Mouse (Mus musculus): ENCODE results near the gene Egfl8. TPM values are rescaled to one million over a fixed set of nuclear protein-coding genes. Genes with fewer than 3 reads are reported as not detected.

The Egfl8 gene
- total RNA-seq, 2 experiments from 2014 or later: 10.8 to 14.2 TPM

DNA sequence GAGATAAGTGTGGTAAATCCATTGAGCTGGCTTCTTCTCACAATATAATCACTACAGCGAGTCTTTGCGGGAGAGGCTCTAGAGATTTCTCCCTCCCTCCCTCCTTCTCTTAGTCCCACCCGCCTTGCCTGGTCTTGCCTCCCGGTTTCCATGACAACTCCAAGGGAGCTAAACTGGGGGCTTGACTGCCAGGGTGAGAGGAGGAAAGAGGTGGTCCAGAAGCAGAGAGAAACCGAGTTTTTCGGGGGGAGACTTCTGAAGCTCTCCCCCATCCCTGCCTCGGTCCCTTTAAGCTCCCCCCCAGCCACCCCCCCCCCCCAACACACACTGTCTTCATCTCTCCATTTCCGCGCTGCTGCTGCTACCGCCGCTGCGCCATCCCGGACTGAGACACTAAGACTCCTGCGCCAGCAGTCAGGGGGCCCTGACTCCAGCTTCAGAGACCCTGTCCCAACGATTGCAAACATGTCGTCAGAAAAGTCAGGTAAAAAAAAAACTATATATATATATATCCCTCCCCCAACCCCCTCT, 13.5 kb upstream of the Egfl8 start, which contains the start of gene Prrt1:
TSS of gene Prrt1 (plus strand) at position 313 of the 531 bp plus-strand sequence.
- no peak for DNase-seq (ENCODE audit: low spot score in 2 of 2)

DNA sequence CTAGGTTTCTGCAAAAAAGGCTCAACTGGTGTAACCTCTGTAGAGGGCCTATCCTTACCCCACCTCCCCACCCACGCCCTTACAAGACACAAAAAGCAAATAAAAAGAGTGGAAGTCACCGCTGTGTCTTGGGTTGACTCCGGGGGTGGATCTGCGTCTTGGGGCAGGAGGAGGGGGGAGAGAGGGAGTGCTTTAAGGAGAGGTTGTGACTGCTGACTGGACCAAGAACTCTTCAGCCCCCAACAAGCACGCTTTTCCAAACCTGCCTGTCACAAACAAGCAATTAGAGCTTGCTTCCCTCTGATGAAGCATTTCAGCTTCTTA, 12.8 kb upstream of the Egfl8 start:
- no peak for DNase-seq (ENCODE audit: low spot score in 2 of 2)

DNA sequence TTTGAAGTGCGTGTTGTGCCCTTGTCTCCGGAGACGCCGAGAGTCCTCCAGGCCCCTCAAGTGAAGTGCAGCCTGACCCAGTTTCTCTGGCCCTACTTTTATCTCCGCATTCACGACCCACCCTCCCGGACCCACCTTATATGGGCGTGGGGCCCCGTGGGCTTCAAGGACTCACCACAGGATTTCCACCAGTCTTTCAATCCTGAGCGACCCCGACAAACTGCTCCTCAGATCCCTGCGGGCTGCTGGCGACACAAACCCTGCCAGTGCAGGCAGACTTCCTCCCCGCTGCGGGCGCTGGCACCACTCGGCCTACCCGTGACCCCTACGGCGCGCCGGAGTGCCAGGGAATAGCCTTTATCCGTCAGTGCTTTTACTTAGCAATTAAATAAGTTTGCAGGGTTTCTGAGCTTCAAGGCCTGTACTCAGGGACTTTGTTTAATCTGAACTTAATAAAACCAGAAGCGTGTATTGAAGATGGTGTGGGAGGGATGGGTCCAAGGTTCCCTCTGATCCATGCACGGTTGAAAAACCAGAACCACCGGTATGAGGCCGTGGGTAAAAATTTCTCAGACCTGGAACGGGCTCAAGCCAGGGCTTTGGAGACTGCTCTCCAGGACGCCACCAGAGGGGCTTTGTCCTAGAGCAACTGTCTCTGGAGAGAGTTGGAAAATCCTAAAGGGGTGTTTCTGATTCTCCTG, 12.3 kb upstream of the Egfl8 start, which contains the start of gene Ppt2:
TSS of gene Ppt2 (minus strand) at position 568 of the 701 bp plus-strand sequence.
- DNase-seq (ENCODE audit: low spot score in 2 of 2): peak in 1 of 2 experiments; percentile 41

DNA sequence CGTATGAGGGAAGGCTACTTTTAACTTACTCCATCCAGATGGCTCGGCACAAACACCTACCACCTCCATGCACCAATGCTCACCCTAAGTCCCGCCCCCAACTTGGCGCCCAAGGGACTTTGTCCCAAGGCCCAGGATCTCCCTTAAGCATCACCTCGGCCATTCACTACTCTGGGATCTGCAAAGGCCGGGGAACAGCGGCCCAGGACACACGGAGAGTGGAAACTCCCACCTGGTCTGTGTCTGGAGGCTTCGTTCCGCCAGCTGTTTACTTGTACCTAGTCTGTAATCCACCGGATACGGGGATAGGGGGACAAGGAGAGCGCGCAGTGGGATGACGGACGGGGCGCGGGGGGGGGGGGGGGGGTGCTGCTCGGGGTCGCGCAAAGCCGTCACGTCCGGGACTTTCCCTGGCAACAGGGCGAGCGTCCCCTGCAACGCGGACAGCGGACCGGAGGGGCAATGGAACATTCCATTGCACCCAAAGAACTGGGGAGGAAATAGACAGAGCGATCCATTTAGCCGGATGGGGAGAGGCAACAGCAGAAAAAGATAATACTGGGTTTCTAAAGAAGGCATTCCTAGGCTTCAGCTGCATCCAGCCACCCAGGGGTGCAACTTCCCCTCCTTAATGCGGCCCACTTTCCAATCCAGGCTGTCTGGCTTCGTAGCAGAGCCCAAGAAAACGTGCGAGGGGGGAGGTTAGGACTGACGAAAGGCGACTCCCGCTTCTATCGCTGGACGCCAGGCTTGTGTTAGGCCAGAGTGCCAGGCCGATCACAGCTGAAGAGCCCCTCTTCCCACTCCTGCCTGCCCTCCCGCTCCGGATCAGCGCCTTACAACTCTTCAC, 11.5 kb upstream of the Egfl8 start:
- peak; percentile 61 to 65 for DNase-seq (ENCODE audit: low spot score in 2 of 2)

DNA sequence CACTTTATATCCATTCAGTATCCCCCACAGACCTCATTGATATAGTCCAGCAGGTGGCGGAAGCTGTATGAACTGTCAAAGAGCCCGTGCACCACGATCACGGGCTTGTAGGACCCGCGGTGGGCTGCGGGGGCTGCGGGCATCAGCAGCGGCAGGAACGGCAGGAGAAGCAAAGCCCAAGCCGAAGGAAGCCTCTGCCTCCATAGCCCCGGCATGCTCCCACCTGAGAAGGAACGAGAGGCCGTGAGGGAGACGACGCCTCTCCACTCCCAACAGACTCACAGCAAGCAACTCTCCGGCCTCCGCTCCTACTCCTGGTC, 11.0 kb upstream of the Egfl8 start:
- no peak for DNase-seq (ENCODE audit: low spot score in 2 of 2)

DNA sequence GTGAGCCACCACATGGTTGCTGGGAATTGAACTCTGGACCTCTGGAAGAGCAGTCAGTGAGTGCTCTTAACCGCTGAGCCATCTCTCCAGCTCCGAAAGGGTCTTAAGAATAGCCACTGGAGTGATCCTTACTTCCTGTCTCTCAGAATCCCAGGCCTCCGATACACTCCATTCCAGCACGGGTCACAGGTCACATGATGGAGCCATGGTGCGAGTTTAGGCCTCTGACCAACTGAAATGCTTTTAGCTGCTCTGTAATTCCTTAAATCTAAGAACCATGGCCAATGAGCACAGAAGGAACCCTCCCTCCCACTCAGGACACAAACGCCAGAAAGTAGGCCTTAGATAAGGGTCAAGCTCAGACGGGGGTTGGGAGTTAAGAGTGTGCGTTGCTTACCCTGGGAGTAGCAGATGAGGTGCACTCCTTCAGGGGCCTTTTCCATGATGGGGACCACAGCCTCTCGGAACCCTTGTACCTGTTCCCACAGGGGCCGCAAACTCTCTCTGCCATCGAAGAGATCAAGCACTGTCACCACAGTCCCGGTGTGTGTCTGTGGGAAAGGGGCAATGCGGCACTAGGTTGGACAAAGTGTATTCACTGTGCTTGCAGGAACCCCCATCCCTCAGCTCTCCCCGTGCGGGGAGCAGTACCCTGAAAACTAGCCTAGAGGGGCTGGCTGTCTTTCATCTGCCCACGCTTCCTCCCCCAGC, 10.4 kb upstream of the Egfl8 start:
- no peak for DNase-seq (ENCODE audit: low spot score in 2 of 2)

DNA sequence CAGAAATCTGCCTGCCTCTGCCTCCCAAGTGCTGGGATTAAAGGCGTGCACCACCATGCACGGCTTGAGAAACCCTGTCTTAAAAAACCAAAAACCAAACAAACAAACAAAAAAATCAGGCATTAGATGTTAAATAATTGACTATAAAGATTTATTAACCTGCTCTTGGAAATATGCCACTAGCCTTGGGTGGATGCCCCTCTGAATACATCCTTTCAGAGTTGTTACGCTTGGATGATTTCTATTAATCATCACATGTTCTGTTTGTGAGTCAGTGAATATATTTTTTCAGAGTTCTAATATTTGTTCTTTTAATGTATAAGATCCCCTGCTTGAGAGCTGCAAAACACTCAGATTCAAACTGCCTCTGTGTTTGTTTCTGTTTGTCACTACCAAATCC, 9.2 kb upstream of the Egfl8 start:
- no peak for DNase-seq (ENCODE audit: low spot score in 2 of 2)

DNA sequence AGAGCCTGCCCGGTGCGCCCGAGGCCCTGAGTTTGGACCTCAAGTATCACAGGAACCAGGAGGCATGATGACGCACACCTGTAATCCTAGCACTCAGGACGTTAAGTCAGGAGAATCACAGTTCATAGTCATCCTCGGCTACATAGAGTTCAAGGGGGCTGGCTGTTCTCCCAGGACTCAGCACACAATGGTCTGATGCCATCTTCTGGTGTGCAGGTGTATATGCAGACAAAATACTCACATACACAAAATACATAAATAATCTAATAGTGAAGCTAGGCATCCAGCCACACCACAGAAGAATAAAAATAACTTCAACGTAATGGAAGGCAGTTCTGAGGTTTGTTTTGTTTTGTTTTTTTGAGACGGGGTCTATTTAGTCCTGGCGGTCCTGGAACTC, 7.4 kb upstream of the Egfl8 start:
- no peak for DNase-seq (ENCODE audit: low spot score in 2 of 2)

DNA sequence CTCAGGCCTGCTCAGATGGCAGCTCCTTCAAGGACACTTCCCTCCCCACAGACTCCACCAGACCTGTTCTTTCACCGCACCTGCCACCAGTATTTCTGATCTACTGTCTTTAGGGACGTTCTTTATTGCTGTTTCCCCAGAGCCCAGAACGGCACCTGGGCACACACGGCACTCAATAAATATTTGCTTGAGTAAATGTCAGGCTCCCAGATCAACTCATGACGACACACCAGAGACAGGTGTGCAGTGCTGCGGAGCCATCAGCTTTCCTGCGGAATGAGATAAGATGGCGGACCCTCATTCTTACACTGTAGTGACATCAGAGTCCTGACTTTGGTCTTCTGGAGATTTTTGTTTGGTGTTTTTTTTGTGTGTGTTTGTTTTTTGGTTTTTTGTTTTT, 5.2 kb upstream of the Egfl8 start:
- no peak for DNase-seq (ENCODE audit: low spot score in 2 of 2)

DNA sequence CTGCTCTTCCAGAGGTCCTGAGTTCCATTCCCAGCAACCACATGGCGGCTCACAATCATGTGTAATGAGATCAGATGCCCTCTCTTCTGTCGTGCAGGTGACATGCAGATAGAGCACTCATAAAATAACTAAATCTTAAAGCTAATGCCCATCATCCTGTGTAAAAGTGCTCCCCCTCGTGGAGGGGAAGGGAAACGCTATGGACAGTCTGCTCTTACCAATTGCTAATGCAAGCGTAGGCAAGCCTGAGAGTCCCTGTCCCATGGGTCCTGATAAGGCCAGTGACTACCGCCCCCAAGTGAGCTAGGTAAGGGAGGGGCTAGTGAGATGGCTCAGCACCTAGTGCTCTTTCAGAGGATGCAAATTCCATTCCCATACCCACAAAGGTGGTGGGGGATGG, 3.2 kb upstream of the Egfl8 start:
- peak in 1 of 2 experiments; percentile 52 for DNase-seq (ENCODE audit: low spot score in 2 of 2)

DNA sequence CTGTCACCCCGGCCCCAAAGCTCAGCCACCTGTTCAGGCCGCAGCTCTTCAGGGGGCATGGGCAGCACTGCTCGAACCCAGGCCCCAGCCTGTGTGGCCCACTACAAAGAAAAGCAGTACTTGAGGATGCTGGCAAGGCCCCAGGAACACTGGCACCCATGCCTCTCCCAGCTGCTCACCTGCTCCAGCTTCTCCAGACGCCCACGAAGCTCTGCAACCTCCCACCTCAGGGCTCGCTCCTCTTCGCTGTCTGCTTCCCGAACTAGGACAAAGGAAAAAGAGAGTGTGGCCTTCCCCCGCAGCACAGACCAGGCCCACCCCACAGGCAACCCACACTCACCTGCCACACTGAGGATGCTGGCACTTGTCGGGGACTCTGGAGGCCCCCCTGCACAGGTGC, 1.9 kb downstream of the Egfl8 start:
- DNase-seq (ENCODE audit: low spot score in 2 of 2): no peak

DNA sequence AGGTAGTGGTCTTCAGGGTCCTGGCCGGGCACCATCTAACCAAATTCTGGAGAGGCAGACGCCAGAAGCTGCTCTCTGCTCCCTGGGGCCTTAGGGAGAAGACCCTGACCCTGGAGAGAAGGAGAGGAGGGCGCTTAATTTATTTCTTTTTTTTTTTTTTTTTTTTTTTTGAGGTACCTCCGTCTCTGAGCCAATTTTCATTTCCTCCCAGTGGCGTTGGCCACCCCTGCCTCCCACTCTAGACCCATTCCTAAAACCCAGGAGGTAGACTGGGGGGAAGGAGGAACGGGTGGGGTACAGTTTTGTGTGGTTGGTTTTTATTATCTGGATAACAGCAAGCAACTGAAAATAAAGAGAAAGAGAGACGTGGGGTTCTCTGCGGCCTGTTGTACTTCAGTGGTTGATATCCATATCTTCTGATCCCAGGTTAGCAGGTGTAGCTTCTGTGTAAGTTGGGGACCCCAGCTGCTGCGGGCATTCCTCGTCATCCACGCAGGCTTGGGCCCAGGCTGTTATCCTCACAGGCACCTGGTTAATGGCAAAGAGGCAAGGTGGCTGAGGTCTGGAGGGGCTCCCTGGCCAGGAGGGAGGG, 2.6 kb downstream of the Egfl8 start:
- DNase-seq (ENCODE audit: low spot score in 2 of 2): no peak

DNA sequence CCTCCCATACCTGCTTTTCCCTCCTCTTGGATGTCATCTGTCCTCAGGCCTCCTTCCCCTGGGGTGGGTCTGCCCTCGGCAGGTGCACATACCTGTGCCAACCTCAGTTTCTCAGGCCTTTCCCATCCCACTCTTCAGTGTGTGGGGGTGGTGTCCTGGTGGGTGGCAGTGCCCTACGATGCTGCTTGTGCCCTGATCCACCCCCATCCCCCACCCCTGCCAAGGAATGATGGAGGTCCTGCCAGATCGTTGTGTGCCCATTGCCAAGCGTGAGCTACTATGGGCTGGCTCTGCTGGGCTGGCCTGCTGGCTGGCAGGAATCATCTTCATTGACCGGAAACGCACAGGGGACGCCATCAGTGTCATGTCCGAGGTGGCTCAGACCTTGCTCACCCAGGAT, 4.7 kb downstream of the Egfl8 start:
- no peak for DNase-seq (ENCODE audit: low spot score in 2 of 2)

DNA sequence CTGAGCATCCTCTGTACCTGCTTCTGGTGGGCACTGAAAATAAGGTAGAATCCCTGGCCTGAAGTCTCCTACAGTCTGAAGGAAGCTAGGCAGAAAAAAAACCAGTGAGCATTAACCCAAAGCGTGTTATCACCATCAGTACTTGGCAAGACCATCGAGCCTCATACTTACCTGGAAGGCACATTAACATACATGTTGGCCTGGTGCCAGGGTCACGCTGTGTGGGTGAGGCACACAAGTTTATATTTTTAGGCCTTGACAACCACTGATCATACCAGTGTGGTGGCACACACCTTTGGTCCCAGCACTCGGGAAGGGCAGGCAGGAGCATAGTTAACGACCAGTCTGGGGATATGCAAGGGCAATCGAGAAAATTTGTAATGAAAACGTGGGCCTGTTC, 7.8 kb downstream of the Egfl8 start:
- no peak for DNase-seq (ENCODE audit: low spot score in 2 of 2)

DNA sequence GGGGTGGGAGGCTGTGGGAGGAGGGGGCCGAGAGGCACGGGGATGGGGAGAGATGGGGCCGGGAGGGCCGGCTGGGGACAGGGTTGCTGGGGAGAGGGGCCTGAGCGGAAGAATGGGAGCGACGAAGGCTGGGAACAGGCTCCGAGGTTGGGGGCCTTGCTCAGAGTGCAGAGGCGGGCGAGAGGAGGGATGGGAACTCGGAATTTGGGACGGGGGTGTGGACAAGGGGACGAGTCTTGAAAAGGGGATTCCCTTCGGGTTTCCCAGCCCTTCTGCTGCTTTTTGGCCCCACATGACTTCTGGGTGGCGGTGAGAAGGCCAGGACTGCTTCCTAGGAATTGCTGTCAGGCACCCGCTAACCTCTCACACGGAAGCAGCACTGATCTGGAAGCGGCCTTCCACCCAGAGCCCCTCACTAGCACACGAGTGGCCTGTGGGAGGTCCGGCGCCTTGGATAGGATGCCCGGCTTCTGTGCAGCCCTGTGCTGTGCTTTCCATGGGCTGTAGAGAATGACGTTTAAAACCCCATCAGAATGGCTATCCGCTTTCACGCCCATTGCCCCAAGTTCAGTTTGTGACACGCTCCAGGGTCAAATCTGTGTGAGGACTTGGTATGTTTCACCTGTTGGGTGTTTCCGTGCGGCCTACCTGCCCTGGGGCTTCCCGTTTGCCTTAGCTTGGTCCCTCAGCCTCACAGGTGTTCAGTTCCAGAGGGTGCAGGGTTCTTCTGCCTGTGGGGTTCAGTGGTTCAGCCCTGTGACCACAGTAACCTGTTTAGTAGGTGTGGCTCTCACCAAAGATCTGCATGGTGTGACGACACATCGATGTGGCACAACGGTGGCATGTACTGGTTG, 9.4 kb downstream of the Egfl8 start:
- no peak for DNase-seq (ENCODE audit: low spot score in 2 of 2)

DNA sequence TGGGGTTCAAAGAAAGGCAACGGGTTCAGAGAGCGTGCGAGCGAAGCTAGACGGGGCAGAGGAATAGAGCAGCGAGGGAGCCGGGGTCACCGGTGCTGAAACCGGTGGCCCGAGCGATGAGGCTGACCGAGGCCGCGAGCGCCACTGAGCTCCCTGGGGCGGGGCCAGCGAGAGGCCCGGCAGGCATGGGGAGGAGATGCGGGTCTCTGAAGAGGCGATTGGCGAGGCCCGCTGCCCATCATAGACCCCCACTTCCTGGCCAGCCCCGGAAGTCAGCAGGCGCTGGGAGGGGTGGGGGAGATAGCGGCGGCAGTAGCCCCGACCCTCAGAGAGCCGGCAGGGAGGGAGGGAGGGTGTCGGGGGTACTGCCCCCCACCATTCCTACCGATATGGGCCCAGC, 10.2 kb downstream of the Egfl8 start:
- DNase-seq (ENCODE audit: low spot score in 2 of 2): peak; percentile 88 to 94

DNA sequence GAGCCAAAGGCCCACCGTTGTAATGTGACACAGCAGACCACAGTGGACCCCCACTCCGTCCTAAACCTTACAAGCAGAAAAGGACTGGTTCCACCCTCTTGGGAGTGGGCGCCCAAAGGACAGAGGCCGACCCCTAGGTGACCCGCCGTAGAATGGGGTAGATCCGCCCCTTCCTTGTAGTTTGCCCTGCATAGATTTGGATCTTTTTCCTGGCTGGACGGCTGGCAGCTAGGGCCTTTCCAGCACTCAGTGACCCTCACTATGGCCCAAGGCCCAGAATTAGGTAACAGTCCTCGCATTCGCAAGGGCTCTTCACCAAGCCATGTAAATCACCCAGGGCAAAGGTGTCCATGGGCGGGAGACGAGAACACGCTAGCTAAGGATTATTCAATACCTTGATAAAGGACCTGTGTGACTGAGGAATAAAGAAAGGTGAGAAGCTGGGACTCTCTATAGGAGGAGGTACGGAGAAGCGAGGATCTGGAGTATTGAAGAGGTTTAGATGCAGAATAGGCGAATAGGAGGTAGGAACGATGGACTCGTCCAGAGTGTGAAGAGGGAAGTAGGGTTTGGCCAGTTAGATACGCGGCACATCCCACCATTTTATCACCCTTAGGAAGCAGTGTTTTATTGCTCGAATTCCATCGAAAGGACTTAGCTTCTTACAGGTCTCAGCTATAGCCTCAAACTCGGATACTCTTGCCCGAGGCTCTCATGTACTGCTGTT, 11.1 kb downstream of the Egfl8 start:
- peak in 1 of 2 experiments; percentile 33 for DNase-seq (ENCODE audit: low spot score in 2 of 2)

DNA sequence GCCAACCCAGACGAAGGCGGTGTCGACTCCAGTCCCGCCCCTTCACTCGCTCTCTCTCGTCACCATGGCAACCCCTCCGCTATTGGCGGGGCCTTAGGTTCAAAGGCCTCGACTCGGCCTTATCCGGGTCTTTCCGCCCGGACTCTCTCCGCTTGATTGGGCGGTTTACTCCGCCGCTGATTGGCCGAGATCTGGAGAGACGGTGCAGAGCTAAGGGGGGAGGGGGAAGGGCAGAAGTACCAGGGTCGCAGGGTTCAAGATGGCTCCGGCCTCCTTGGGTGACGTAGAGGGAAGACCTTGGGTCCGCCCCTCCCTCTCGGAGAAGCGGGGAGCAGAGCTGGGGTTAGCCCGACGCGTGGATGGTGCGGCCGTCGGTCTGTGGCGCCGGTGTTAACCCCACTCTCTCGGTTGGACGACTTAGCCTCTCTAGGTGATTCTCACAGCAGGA, 11.7 kb downstream of the Egfl8 start, which contains the start of gene Agpat1:
TSS of gene Agpat1 (plus strand) at position 202 of the 448 bp plus-strand sequence.
- peak; percentile 94 to 99 for DNase-seq (ENCODE audit: low spot score in 2 of 2)

DNA sequence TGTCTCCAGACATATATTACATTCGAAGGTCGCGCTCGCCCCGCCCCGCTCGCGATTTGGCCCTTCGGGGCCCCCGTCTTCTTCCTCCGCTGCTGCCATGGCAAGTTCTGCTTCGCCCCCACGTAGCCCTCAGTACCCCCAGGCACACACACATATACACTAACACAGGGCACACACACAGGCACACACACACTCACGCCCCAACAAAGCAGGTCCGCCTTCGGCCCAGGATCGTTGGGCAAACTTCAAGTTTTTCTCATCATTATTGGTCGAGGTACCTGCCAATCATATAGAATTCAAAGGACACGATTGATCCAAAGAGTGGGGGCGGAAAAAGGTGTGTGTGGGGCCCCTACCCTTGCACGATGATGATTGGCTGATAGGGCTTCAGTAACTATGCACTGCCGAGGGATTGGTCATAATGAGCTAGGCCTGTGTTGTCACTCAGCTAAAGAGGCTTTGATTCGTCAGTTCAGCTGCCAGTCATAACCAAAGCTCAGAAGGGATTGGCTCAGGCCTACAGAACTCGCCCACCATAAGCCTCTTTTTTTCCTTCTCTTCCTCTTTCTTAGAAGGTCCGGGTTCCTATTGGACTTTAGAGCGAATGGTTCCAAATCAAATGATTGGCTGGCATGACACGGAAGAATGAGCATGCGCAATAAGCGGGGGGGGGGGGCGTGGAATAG, 12.3 kb downstream of the Egfl8 start, which contains the start of gene Rnf5:
TSS of gene Rnf5 (minus strand) at position 316 of the 686 bp plus-strand sequence.
- peak; percentile 79 to 91 for DNase-seq (ENCODE audit: low spot score in 2 of 2)
